Mouse (Mus musculus) WW6 (cell line): ENCODE data around the gene Dppa1.
"Not testable (repeated sequence)": the region's sequence is repeated elsewhere in the genome, so short reads cannot be mapped to it uniquely, and the experiment has no call there.

Source experiments
- DNase-seq: peaks from one replicate; pipeline ENCODE4 v3.0.0-alpha.2; 2013; ENCODE audit warnings: low read depth, low spot score

Gene Dppa1

DNA sequence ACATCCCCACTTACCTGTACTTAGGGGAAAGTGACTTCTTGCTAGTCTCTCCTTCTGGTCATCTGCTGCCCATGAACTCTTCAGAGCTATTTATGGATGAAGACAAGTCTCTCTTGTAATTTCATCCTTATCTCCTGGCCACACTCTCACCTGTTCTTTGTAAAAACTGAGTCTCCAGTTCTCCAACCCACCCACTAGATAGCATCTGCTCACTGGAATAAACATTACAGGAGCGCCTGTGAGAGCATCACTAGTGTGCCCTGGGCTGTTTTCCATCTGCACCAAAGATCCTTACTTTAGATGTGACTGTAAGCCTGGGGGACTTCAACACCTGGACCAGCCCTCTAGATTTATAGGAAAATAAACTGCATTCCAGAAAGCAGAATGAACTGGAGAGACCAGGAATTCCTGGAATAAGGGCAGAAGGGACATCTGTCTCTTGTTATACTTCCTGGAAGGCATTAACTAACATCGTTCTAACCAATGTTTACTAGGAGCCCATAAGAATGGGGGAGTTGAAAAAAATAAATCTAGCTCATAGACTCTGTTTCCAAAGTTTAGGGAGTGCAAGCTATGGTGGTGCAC lies at the start of gene Dppa1:
Dppa1 (minus strand) TSS at position 51 of the 585 bp plus-strand sequence.
- no peak for DNase-seq

DNA sequence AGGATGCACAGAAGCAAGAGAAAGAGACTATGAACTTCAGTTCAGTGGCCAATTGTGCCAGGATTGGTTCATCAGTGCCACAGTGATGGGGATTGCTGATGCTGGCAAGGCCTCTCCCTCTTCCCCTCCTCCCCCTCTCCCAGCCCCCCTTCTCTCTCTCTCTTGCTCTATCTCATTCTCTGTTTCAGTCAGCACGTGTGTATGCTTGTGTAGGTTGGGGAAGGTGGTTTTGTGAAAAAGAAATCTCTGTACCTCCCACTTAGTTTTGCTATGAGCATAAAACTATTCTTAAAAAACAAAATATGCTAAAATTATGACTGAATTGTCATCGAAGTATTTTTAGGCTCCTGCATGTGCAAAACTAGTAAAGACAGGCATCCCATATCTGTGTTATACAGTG lies 38.9 kb upstream of the Dppa1 start:
- no peak for DNase-seq

DNA sequence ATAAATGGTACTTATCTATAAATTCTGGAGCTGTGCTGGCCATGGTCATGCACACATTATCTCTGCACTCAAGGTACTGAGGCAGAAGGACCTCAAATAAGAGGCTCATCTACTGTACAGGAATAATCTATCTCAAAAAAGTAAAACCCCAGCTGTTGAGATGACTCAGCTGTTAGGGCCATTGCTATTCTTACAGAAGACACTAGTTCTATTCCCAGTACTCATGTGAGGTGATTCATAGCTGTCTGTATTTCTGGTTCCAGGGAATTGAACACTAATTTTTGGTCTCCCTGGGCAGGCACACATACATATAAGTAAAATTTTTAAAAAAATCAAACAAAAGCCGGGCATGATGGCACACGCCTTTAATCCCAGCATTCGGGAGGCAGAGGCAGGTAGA lies 38.0 kb upstream of the Dppa1 start:
- DNase-seq = no peak

DNA sequence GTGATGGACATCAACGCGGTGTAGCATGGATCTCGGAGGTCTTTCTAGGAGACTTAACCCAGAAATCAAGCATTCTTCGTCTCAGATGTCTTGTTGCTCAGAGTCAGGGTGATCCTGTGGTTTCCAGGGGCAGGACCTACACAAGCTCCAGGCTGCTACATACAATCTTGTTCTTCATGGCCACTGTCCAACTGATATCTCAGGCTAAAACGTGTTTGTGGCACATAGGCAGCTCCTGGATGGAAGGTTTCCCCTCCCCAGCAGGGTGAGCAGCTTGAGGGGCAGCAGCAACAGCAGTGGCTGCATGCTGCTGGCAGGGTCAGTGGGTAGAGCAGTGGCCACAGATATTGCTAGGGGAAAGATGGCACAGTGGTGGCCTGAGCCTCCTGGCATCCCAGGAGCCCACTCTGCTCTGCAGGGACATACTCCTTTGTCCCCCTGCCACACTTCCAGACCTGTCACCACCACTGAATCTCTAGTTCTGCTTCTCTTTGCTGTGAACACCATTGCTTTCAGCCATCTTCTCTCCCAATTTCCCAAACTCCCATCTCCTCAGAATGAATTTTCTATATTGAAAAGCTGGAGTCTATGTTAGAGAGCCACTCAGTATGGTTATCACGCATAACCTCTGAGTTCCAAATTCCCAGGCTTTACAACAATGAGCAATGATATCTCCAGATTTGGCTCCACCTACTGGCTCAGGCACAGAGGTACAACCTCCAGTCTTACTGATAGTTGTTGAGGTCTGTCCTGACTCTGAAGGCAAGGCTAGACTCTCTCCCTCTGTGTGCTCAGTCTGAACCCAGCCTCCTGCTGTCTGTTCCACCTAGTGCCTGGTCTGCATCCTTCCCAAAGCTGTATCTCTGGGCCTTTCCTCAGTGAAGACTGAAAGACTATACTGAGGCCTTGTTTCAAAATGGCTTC lies 36.8 kb upstream of the Dppa1 start:
- DNase-seq = peak; percentile 24

DNA sequence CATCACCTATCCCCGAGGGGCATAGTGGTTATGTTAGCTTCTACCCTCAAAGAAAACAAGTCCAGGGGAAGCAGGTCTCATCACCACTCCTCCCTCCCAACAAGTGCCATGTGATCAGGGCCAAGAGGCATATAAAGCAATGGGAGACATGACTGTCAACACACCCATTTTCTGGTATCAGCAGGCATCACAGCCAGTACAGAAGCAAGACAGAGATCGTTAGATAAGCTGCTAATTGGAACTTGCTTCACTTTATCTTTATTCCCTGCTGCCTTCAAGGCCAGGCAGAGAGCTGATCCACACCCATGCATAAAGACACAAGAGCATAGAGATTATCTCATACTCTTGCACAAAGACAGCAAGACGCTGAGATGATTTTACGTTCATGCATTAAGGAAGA lies 34.2 kb upstream of the Dppa1 start:
- no peak for DNase-seq

DNA sequence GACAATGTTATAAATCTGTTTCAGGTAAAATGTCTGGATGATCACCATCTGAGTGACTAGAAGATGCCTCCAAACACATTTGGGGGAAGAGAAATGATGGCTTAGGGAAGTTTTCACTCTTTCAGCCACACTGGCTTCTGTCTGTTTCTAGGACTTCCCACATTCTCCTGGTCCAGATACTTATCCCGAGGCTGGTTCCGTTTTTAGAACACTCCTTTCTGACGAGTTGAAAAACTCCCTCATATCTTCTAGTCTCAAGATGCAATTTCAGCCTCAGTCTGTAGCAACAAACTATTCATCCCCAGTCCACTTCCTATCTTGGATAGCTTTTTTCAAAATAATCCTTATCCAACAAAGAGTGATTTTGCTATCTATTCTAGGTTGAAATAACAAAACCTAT lies 23.4 kb upstream of the Dppa1 start:
- DNase-seq = no peak

DNA sequence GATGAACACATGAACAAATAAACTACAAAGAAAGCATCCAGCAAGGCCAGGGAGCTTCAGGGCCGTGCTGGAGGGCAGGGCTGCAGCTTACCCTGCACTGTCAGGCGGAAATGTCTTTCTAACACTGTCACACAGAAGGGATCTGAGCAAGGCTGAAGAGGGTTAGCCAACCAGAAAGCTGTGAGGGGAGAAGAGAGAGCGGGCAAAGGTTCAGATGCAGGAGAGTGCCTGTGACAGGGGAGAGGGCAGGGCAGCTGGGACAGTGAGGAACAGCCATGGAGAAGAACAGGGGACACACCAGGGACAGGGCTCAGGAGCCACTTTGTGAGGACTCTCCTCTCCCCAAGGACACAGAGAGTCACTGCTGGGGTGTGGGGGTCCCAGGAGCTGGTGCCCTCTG lies 20.6 kb upstream of the Dppa1 start:
- not testable (repeated sequence) for DNase-seq

DNA sequence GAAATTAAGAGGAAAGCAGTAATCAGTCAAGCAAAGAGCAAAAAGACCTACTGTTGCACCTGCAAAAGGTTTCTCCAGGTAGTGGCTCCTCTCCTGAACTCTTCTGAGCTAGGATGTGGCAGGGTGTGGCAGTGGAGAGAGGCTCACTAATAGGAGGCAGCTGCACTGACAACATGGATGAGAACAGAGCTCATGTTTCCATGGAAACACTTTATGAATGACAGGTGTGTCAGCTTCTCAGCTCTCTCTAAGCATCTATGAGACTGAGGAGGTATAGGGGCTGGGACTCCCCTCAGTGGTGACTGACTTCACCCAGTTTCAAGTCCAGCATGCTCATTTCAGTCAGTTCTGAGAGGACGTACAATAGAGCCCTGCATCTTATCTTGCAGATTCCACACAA lies 15.8 kb upstream of the Dppa1 start:
- no peak for DNase-seq

DNA sequence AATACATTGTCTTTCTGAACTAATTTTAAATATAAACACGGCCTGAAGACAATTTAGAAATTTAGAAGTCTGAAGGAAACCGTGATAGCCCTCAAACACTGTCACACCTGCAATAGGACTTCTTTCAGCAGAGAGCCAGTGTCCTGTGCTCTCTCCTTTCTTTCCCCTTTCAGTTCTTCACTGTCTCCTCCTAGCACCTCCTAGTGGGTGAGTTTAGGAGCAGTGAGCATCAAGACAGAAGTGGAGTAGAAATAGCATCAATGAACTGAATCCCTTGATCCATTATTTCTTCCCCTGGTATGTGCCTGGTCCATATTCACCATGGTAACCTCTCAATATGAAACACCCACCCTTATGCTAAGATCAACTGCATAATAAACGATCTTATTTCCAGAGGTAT lies 7.5 kb upstream of the Dppa1 start:
- DNase-seq = no peak

DNA sequence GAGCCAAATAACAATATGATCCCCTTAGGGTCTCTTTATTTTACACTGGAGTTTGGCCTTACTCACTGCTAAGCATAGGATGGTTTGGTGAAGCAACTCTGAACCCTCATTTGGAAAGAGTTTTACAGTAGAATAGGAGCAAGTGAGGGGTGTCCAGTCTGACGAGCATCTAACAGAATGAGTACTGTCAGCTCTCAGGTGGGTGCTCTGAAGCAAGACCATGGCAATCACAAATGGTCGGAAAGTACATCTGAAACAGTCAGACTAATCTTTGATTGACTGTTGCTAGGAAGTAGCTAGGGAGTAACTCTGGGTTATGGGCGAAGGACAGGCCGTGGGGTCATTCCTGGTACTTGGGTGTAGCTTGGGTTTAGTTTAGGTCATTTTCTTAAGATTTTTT lies 6.5 kb upstream of the Dppa1 start:
- not testable (repeated sequence) for DNase-seq

DNA sequence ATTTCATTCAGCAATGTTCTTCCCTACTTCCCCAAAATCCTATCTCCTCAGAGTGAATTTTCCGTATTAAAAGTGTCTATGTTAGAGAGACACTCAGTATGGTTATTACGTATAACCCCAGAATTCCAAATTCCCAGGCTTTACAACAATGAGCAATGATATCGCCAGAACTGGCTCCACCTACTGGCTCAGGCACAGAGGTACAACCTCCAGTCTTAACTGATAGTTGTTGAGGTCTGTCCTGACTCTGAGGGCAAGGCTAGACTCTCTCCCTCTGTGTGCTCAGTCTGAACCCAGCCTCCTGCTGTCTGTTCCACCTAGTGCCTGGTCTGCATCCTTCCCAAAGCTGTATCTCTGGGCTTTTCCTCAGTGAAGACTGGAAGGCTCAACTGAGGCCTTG lies 2.6 kb upstream of the Dppa1 start:
- DNase-seq = peak; percentile 36

DNA sequence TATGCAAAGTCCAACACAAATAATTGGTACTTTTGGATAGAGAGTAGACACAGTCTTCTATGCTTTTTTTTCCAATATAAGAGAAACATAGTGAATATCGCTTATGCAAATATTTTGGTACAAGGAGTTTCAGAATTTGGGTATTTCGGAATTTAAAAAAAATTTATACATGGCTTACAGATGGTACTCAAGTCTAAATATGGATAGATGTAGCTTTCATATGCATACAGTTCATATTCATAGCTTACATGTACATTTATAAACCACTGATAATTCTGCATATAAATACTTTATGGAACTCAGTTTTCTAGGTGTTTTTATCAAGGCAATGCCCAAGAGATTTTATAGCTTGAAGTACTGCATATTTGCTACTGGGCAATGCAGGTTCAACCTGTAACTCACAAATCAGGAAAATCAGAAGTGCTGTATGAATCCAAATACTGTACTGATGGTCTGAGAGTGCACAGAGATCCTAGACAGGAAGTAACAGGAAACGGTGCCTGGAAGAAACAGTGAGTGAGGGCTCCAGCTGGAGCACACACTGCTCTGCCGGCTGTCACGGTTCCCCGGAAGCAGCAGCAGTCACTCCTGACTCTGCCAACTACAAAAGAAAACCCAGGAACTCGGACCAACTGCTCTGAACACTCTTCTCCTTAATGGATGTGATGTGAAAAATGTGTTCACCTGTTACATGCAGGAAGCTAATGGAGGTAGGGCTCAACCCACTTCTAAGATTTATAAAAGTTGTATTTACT lies 8.5 kb downstream of the Dppa1 start:
- DNase-seq = no peak

DNA sequence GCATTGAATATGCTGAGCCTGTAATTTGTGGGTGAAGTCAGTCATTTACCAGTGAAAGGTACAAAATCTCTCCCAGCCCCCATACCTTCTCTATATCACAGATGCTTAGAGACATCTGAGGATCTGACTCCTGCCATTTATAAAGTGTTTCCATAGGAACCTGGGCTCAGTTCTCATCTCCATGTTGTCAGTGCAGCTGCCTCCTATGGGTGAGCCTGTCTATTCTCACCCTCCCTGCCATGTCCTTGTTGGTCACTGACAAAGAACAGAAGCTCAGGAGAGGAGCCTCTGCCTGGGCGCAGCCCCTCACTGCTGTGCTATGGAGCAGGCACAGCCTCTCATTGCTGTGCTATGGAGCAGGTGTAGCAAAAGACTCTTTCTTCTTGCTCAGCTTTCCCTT lies 9.1 kb downstream of the Dppa1 start:
- no peak for DNase-seq

DNA sequence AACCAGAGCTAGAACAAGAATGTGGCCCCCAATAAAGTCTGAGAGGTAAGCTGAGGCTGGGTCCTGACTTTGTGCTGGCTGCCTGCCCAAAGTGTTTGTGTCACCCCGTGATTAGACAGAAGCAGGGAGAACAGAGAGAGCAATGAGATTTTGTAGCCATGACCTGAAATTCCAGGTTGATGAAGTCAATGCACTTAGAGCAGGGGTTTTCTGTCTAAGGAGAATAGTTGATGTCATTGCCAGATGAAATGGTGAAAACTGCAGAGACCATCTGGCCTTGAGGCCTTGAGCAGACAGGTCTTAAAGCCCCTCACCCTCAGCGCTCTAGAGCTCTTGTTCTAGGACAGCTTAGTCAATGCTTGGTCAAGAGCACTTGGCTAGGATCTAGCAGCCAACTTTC lies 36.6 kb downstream of the Dppa1 start:
- DNase-seq = no peak

DNA sequence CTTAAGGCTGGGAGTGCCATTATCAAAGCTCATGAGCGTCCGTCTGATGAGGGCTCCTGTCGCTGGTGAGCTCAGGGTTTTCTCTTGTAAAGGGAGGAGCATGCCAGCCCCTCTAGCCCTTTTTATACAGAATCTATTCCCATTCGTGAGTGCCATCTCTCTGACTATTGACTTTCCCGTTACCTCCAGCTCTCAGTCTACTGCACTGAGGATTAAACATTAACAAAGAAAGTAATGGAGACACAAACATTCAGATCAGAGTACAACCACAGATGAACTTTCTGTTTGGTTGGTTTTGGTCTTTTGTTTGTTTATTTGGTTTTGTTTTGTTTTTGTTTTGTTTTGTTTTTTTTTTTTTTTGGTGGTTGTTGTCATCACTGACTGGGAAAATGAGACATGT lies 46.3 kb downstream of the Dppa1 start:
- no peak for DNase-seq

DNA sequence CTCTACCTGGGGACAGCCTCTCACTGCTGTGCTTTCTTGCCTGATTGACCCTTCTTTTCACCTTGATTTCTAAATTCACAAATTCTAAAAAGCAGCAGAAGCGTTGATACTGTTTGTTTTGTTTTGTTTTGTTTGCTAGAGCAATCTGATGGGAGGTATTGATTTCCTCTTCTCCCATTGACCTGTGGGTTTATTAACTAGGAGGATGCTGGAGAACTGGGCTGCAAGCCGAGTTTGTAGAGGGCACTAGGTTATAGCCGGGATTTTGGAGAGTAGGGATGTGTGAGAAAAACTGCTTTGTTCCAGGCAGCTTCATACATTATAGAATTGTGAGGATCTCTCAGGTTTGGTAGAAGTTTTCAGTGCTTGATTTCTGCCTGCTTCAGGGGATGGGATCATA lies 48.6 kb downstream of the Dppa1 start:
- DNase-seq = no peak

DNA sequence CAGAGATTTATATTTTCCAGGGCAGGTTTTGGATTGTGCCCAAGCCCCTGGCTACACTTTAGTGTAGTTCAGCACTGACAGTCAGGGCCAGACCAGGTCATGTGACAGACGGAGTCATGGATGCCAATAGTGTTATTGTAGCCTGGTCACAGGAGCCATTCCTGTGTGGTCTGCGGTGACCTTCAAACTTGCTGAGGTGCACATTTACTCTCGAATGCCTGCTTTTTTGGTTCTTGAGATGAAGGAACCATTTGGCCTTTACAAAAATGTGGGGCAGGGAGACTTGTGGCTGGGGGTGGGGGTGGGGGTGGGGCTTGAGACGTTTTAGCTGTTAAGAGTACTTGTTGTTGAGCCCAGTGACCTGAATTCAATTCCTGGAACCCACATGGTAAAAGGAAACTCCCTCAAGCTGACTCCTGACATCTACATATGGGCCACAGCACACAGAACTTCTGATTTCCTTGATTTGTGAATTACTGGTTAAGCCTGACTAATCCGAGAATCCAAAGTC lies 50.2 kb downstream of the Dppa1 start:
- no peak for DNase-seq

DNA sequence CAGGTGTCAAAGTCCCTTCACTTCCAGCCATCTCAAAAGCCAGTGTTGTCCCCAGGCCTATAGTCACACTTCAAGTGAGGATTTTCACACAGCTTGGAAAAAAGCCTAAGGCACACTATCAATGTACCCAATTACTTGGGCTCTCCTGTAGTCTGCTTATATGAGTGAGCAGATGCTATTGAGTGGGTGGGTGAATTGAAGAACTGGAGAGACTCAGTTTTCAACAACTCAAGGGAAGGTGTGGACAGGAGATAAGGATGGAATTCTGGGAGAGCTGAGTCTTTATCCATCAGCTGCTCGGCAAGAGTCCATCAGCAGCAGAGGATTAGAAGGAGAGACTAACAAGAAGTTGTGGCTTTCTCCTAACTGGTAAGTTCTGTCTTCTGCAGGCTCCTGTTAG lies 57.7 kb downstream of the Dppa1 start, which contains the start of gene BC053393:
BC053393 (plus strand) TSS at position 210 of the 400 bp plus-strand sequence.
- DNase-seq = no peak

DNA sequence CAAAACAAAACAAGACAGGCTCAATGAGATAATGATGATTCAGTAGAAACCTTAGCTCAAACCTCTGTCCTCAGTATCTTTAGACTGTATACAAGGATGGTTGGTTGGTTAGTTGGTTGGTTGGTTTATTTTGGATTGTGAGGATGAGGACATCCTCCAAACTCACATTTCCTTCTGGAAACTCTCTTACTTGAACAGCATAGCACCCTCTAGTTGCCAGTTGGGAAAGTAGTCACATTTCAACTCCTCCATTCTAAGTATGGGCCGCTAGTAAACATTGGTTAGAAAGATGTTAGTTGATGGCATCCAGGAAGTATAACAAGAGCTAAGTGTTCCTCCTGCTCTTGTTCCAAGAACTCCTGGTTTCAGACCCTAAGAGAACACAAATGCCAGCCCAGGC lies 60.0 kb downstream of the Dppa1 start:
- DNase-seq = no peak

DNA sequence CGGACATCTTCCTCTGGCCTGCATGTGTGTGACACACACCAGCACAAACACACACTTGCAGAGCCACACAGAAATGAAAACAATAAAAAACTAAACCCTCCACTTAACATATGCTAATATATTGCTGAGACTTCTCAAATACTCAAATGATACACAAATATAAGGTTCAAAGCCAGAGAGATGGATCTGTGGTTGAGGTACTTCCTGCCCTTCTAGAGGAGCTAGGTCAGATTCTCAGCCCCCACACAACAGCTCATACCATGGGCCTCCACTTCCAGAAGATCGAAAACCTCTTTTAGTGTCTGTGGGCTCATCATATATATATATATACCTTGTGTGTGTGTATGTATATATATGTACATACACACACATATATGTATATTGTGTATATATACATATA lies 63.1 kb downstream of the Dppa1 start:
- DNase-seq = no peak

DNA sequence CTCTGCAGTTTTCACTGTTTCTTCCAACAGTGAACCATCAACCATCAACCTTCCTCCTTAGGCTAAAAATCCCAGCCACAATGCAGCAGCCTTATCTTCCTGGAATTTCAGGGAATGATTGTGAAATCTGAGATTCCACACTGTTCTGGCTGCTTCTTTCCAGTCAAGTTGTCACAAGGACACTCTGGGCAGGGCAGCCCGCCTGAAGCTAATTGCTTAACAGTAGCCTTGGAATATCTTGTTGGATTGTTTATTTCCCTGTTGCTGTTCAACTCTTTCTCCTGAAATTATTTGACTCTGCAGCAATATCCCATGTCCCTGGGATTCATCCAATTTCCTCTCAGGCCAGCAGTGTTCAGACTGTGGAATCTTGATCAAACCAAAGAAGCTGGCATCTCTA lies 64.4 kb downstream of the Dppa1 start:
- DNase-seq = no peak

DNA sequence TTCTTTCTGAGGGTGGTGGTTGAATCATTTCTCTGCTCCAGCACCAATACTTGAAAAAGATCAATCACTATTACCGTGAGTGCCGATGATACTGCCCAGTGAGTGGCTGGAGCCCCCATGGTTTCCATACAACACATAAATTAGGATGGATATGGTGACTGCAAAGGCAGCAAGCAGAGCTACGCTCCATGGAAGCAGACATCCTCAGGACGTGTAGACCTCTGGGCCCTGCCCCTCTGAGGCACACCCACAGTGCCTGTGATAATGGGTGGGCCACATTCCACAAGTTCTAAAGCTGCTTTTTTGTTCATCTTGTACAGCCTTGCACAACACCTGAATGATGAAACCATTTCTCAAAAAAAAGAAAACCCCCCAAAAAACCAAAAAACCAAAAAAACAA lies 68.0 kb downstream of the Dppa1 start:
- no peak for DNase-seq
